Comparison of ENCODE assay signal across 8 mouse cellular contexts in genomic region chr7:127393944-127394333, GRCm38 (mm10). TPM values are rescaled to one million over a fixed set of nuclear protein-coding genes. Genes with fewer than 3 reads are reported as not detected.
DNase-seq lines count a peak whose midpoint lies in the region; ATAC-seq and TF ChIP-seq lines count a peak whose summit lies in the region.

No protein-coding gene starts in this region.

- WGBS in heart, embryonic 16.5 days, result 11% methylated on average over 7 of the region's 7 CpGs
- 28% methylated on average over 7 of the region's 7 CpGs for WGBS in hindbrain, embryonic 15.5 days
- WGBS in midbrain, embryonic 13.5 days, result 23% methylated on average over 7 of the region's 7 CpGs

- H3K9ac ChIP-seq in heart, embryonic 16.5 days (ENCODE audit: low read length), result peak overlapping the region; percentile 65
- H3K9ac ChIP-seq in hindbrain, embryonic 15.5 days, result peak overlapping the region; percentile 34
- H3K9ac ChIP-seq in midbrain, embryonic 13.5 days (replicated peaks), result peak overlapping the region; percentile 58

- no peaks in the 10 kb centered on the region for H3K27me3 ChIP-seq in heart, embryonic 16.5 days (ENCODE audit: control insufficient read depth, insufficient read depth, low read length)
- no peaks in the 10 kb centered on the region for H3K27me3 ChIP-seq in hindbrain, embryonic 15.5 days
- no peaks in the 10 kb centered on the region for H3K27me3 ChIP-seq in midbrain, embryonic 13.5 days

- peak overlapping the region; percentile 71 for H3K4me3 ChIP-seq in heart, embryonic 16.5 days (ENCODE audit: low read length)
- peak overlapping the region; percentile 60 for H3K4me3 ChIP-seq in bone marrow macrophage, adult 2 months (ENCODE audit: insufficient read depth, low read length)
- H3K4me3 ChIP-seq in hindbrain, embryonic 15.5 days, result peak overlapping the region; percentile 79
- H3K4me3 ChIP-seq in midbrain, embryonic 13.5 days (replicated peaks), result peak overlapping the region; percentile 66

- no peak for DNase-seq in heart, postnatal 25 days (ENCODE audit: low spot score)
- DNase-seq in thymus, postnatal 10 days (ENCODE audit: low spot score in 2 of 2), result no peak
- DNase-seq in thymus, postnatal 14 days, result no peak
- no peak for DNase-seq in right cerebral cortex, adult 18-20 months

- ATAC-seq in heart, embryonic 16.5 days (replicated peaks; ENCODE audit: extremely low read depth, insufficient read depth, low FRiP score), result peak; percentile 0; the same call in 1 of the 2 replicates
- no peak for ATAC-seq in hindbrain, embryonic 15.5 days (ENCODE audit: low FRiP score, low read depth)
- ATAC-seq in midbrain, embryonic 13.5 days, result peak; percentile 25; the same call in 1 of the 2 replicates

- peaks cover 11% of the 10 kb centered on the region for H3K4me1 ChIP-seq in heart, embryonic 16.5 days (ENCODE audit: control insufficient read depth, insufficient read depth, low read length)
- H3K4me1 ChIP-seq in bone marrow macrophage, adult 2 months (ENCODE audit: control insufficient read depth, insufficient read depth, low read length), result peaks cover 11% of the 10 kb centered on the region
- peaks cover 16% of the 10 kb centered on the region for H3K4me1 ChIP-seq in hindbrain, embryonic 15.5 days (replicated peaks)
- peaks cover 18% of the 10 kb centered on the region for H3K4me1 ChIP-seq in midbrain, embryonic 13.5 days (replicated peaks)

- H3K36me3 ChIP-seq in heart, embryonic 16.5 days (ENCODE audit: control insufficient read depth, insufficient read depth), result peaks cover 5% of the 10 kb centered on the region; the same call in 1 of the 2 replicates
- H3K36me3 ChIP-seq in hindbrain, embryonic 15.5 days, result no peaks in the 10 kb centered on the region
- peaks cover 13% of the 10 kb centered on the region for H3K36me3 ChIP-seq in midbrain, embryonic 13.5 days

- TF ChIP-seq CTCF in bone marrow macrophage, adult 2 months (IDR thresholded peaks at IDR 0.05; ENCODE audit: low read depth, low read length), result no peak

- H3K9me3 ChIP-seq in heart, embryonic 16.5 days (replicated peaks; ENCODE audit: control insufficient read depth, low read length), result no peaks in the 10 kb centered on the region
- H3K9me3 ChIP-seq in hindbrain, embryonic 15.5 days, result no peaks in the 10 kb centered on the region
- H3K9me3 ChIP-seq in midbrain, embryonic 13.5 days, result no peaks in the 10 kb centered on the region

- no peak for TF ChIP-seq POLR2A in bone marrow macrophage, adult 2 months (IDR thresholded peaks at IDR 0.05; ENCODE audit: borderline replicate concordance, low read depth, low read length)

- peak overlapping the region; percentile 72 for H3K4me2 ChIP-seq in heart, embryonic 16.5 days (ENCODE audit: low read depth, low read length)
- H3K4me2 ChIP-seq in hindbrain, embryonic 15.5 days, result peak overlapping the region; percentile 60
- H3K4me2 ChIP-seq in midbrain, embryonic 13.5 days (replicated peaks), result peak overlapping the region; percentile 80

- intact Hi-C loops in heart, postnatal 25 days (cut with DNase I), result no loop called here

- peak overlapping the region; percentile 56 for H3K27ac ChIP-seq in heart, embryonic 16.5 days (ENCODE audit: low read length)
- no peak overlapping the region for H3K27ac ChIP-seq in bone marrow macrophage, adult 2 months (ENCODE audit: insufficient read depth, low read depth, low read length)
- peak overlapping the region; percentile 91 for H3K27ac ChIP-seq in hindbrain, embryonic 15.5 days (replicated peaks)
- H3K27ac ChIP-seq in midbrain, embryonic 13.5 days, result peak overlapping the region; percentile 73

RNA-seq across cellular contexts. Expression of gene E430018J23Rik, which starts 0.5 kb away (rescaled TPM):
- 4.7 and 5.6 TPM in 2 replicates for polyA plus RNA-seq in heart, embryonic 16.5 days (2015; fragmentation: Nextera tagmentation; extraction: Ambion mirVana)
- 1 to 10 TPM; 4.4 to 5.3 TPM for total RNA-seq in heart, postnatal 25 days (2021)
- polyA plus RNA-seq in bone marrow macrophage, adult 2 months (2012; ENCODE audit: insufficient read depth, insufficient read length, missing spikeins), result 3.4 and 3.9 TPM in 2 replicates
- polyA plus RNA-seq in hindbrain, embryonic 15.5 days (2015; fragmentation: Nextera tagmentation; extraction: Ambion mirVana), result 5.6 and 6.4 TPM in 2 replicates
- polyA plus RNA-seq in midbrain, embryonic 13.5 days (2015; fragmentation: Nextera tagmentation; extraction: Ambion mirVana), result 5.9 and 8.4 TPM in 2 replicates

RNA-seq across cellular contexts. Expression of gene 9130019O22Rik, which starts 7.0 kb away (rescaled TPM):
- polyA plus RNA-seq in heart, embryonic 16.5 days (2015; fragmentation: Nextera tagmentation; extraction: Ambion mirVana), result 4.5 and 4.9 TPM in 2 replicates
- 1 to 10 TPM; 2.2 to 2.3 TPM for total RNA-seq in heart, postnatal 25 days (2021)
- polyA plus RNA-seq in bone marrow macrophage, adult 2 months (2012; ENCODE audit: insufficient read depth, insufficient read length, missing spikeins), result 2.8 and 2.9 TPM in 2 replicates
- 3.9 and 5.1 TPM in 2 replicates for polyA plus RNA-seq in hindbrain, embryonic 15.5 days (2015; fragmentation: Nextera tagmentation; extraction: Ambion mirVana)
- 5.7 and 6.2 TPM in 2 replicates for polyA plus RNA-seq in midbrain, embryonic 13.5 days (2015; fragmentation: Nextera tagmentation; extraction: Ambion mirVana)

RNA-seq across cellular contexts. Expression of gene Zfp764, which starts 12.7 kb away (rescaled TPM):
- polyA plus RNA-seq in heart, embryonic 16.5 days (2015; fragmentation: Nextera tagmentation; extraction: Ambion mirVana), result 6.5 and 6.6 TPM in 2 replicates
- total RNA-seq in heart, postnatal 25 days (2021), result 1 to 10 TPM; 2.7 to 2.8 TPM
- 6.1 and 8.5 TPM in 2 replicates for polyA plus RNA-seq in bone marrow macrophage, adult 2 months (2012; ENCODE audit: insufficient read depth, insufficient read length, missing spikeins)
- 4.8 and 4.9 TPM in 2 replicates for polyA plus RNA-seq in hindbrain, embryonic 15.5 days (2015; fragmentation: Nextera tagmentation; extraction: Ambion mirVana)
- 5.1 and 5.2 TPM in 2 replicates for polyA plus RNA-seq in midbrain, embryonic 13.5 days (2015; fragmentation: Nextera tagmentation; extraction: Ambion mirVana)

RNA-seq across cellular contexts. Expression of gene Zfp747, which starts 18.1 kb away (rescaled TPM):
- polyA plus RNA-seq in heart, embryonic 16.5 days (2015; fragmentation: Nextera tagmentation; extraction: Ambion mirVana), result 5.3 and 5.5 TPM in 2 replicates
- total RNA-seq in heart, postnatal 25 days (2021), result 1 to 10 TPM; 3.4 to 4.7 TPM
- polyA plus RNA-seq in bone marrow macrophage, adult 2 months (2012; ENCODE audit: insufficient read depth, insufficient read length, missing spikeins), result 6.3 and 6.8 TPM in 2 replicates
- 8.4 and 8.8 TPM in 2 replicates for polyA plus RNA-seq in hindbrain, embryonic 15.5 days (2015; fragmentation: Nextera tagmentation; extraction: Ambion mirVana)
- 8.4 and 9.3 TPM in 2 replicates for polyA plus RNA-seq in midbrain, embryonic 13.5 days (2015; fragmentation: Nextera tagmentation; extraction: Ambion mirVana)

RNA-seq across cellular contexts. Expression of gene Zfp688, which starts 27.9 kb away (rescaled TPM):
- 14.1 and 14.8 TPM in 2 replicates for polyA plus RNA-seq in heart, embryonic 16.5 days (2015; fragmentation: Nextera tagmentation; extraction: Ambion mirVana)
- total RNA-seq in heart, postnatal 25 days (2021), result 1 to 10 TPM; 2.8 TPM
- 17.7 and 20.0 TPM in 2 replicates for polyA plus RNA-seq in bone marrow macrophage, adult 2 months (2012; ENCODE audit: insufficient read depth, insufficient read length, missing spikeins)
- polyA plus RNA-seq in hindbrain, embryonic 15.5 days (2015; fragmentation: Nextera tagmentation; extraction: Ambion mirVana), result 26.8 and 28.0 TPM in 2 replicates
- 34.8 and 35.6 TPM in 2 replicates for polyA plus RNA-seq in midbrain, embryonic 13.5 days (2015; fragmentation: Nextera tagmentation; extraction: Ambion mirVana)
